Mouse (Mus musculus): ENCODE measurements around the gene Ugt1a5.
"Not testable (repeated sequence)": the region's sequence is repeated elsewhere in the genome, so short reads cannot be mapped to it uniquely, and the experiment has no call there.

The Ugt1a5 gene

GRCm38 (mm10) chr1:88224029-88224776, 58.4 kb downstream of the Ugt1a5 start:
- DNase-seq (ENCODE audit: low spot score): peak; percentile 71

DNA sequence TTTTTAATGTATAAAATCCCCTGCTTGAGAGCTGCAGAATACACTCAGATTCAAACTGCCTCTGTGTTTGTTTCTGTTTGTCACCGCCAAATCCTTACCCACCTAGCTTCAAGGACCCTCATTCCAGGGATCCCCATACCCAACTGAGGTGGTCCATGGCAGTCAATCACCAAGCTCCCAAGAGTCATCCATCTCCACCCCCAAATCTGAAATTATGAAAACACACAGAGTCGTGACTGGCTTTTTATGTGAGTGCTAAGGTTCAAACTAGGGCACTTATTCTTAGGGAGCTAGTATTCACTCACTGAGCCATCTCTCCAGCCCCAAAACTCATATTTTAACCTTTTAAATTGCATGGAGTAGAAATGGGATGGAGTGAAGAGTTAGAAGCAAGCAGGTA, 59.5 kb downstream of the Ugt1a5 start:
- DNase-seq (ENCODE audit: low spot score): not testable (repeated sequence)

- DNase-seq (ENCODE audit: low spot score): peak; percentile 12
These were observed 59.9 kb downstream of the Ugt1a5 start for GRCm38 (mm10) chr1:88225741-88226140.

GRCm38 (mm10) chr1:88226670-88227379, 61.0 kb downstream of the Ugt1a5 start, which contains the start of gene Mroh2a:
TSS of gene Mroh2a (plus strand) at chr1:88226986.
- DNase-seq (ENCODE audit: low spot score): peak; percentile 24

DNA sequence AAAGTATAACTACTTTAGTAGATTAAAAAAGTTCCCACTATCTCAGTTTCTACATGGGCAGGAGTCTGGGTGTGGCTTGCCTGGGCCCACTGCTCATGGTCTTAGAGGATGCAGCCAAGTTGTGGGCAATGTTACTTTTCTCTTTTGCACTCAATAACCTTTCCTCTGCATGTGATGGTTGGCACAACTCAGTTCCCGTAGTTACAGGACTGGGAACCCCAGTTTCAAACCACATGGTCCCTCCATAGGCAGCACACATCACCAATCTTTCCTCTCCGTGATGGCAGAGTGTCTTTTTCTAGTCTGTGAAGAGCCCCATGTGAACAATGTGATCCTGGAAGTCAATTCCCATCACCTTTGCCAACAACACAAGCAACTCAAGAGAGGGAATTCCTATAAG, 61.7 kb downstream of the Ugt1a5 start:
- DNase-seq (ENCODE audit: low spot score): no peak

- peak; percentile 24 for DNase-seq (ENCODE audit: low spot score)
These were observed 62.3 kb downstream of the Ugt1a5 start for GRCm38 (mm10) chr1:88228121-88228520.

DNA sequence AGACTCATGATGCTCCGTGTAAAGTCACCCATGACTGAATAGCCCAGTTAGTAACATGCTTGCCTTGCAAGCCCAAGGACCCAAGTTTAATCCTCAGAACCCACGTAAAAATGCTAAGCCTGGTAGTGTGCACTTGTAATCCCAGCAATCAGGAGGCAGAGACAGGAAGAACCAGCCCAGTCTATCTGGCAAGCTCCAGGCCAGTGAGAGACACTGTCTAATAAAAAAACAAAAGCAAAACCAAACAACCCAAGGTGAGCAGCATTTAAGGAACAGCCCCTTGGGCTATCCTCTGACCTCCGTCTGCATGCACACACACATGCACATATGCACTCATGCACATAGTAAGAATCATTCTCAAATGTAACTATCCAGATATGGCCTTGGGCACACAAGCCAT, 63.8 kb downstream of the Ugt1a5 start:
- DNase-seq (ENCODE audit: low spot score): no peak

- no peak for DNase-seq (ENCODE audit: low spot score)
These were observed 64.2 kb downstream of the Ugt1a5 start for GRCm38 (mm10) chr1:88229986-88230385.

- DNase-seq (ENCODE audit: low spot score): no peak
These were observed 64.6 kb downstream of the Ugt1a5 start for GRCm38 (mm10) chr1:88230421-88230820.

- DNase-seq (ENCODE audit: low spot score): no peak
These were observed 65.4 kb downstream of the Ugt1a5 start for GRCm38 (mm10) chr1:88230981-88231802.

- DNase-seq (ENCODE audit: low spot score): no peak
These were observed 66.1 kb downstream of the Ugt1a5 start for GRCm38 (mm10) chr1:88231803-88232499.

DNA sequence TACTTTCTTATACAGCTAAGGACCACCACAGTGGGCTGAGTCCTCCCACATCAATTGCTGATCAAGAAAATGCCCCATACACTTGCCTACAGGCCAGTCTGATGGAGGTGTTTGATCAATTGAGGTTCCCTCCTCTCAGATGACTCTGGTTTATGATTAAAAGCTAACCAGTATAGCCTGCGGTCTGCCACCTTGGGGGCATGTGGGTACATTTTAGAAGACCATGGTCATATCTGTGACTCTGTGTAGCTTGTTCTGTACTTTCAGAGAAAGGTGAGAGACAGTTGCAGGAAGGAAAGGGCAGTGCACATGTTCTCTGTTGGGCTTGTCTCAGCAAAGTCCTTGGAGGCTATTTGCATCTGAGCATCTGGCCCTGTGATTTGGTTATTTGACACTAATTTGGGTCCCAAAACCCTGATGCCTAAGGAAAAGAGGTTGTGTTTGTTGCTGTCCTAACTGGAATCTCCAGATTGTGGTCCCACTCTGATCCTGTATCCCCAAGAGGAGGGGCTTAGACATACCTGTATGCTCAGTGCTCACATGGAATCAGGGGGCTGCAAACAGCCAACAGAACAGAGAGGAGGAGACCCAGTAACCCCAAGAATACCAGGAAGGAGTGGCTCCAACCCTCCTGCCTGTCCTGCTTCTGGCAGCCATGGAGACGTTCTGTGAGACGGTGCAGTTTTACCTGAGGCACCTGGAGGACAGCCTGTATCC, 67.0 kb downstream of the Ugt1a5 start:
- DNase-seq (ENCODE audit: low spot score): no peak

DNA sequence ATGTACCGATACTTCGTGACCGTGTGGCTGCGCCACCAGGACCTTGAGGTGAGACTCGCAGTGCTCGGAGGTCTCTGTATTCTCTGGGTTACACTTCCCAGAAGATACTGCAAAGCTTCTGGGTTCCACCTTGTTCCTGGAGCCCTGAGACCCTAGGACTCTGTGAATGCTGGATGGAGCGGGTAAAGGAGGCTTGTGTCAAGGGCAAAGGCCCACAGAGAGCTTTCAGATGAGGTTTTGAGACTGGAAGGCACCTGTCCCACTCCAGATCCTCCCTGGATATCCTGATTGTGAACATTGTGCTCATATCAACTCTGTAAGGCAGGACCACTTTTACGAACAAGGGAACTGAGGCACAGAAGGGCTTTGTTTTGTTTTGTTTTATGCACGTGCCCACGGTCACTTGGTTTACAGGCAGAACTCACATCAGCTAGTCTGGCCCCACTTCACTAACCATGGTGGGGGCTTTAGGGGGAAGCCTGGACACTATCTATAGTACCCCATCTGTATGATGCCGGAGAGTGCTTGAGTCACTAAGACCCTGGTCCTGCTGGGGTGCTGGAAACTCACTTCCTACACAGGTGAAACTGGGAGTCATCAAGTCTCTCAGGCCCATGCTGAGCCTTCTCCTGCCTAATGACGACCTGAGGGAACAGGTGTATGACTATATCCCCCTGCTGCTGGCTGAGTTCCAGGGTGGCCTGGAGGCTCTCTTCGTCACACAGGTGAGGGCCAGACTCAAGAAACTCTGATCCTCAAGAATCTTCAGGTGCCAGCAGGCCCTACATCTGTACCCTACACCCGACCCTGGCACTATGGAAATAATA, 67.8 kb downstream of the Ugt1a5 start:
- DNase-seq (ENCODE audit: low spot score): no peak

GRCm38 (mm10) chr1:88234248-88234610, 68.4 kb downstream of the Ugt1a5 start:
- DNase-seq (ENCODE audit: low spot score): no peak

- DNase-seq (ENCODE audit: low spot score): no peak
These were observed 68.8 kb downstream of the Ugt1a5 start for GRCm38 (mm10) chr1:88234646-88235045.

GRCm38 (mm10) chr1:88235046-88235893, 69.5 kb downstream of the Ugt1a5 start:
- no peak for DNase-seq (ENCODE audit: low spot score)

DNA sequence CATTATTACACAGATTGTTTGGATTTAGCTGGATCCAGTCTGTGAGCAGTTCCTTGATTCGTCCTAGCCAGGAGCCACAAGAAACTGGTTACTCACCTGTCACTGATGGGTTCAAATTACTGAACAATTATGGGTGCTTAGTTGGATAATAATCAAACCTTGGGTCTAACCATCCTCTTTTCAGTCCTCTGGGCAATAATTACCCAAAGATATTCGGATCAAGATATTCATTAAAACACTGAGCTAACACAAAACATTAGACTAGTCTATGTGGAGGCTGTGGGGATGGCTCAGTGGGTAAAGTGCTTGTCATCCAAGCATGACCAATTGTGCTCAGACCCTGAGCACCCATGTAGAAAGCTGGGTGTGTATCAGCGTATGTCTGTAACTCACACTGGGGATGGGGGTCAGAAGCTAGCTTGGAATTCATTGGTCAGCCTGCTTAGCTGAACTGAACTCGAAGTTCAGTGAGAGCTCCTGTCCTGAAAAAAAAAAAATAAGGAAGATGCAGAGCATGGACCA, 70.1 kb downstream of the Ugt1a5 start:
- DNase-seq (ENCODE audit: low spot score): no peak

- DNase-seq (ENCODE audit: low spot score): no peak
These were observed 71.5 kb downstream of the Ugt1a5 start for GRCm38 (mm10) chr1:88237311-88237710.

DNA sequence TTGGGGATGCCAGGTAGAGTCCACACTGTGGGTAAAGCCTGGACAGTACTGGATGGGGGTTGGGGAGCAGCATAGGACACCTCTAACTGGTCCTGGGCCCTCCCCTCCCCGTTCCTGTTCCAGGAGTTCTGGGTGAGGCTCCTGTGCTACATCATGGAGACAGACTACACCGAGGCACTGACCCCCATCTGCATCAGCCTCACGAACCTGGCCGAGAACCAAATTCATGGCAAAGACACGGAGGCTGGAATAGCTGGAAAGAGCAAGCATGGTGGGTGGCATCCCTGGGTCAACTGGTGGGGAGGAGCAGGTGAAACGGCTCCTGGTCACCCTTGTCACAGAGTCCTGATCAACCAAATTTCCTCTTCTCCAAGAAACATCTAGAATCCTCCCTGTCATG, 73.0 kb downstream of the Ugt1a5 start:
- DNase-seq (ENCODE audit: low spot score): no peak

All from urinary bladder, postnatal 25 days (tissue).